Mouse (Mus musculus) WW6 (cell line): ENCODE measurements at regions not wholly inside any gene's neighbourhood (a gene's known extent, or its start where the extent isn't known, plus 50 kb on each side); places are given as distances from the start of the nearest gene placed in this dataset.

ENCODE experiments used
- DNase-seq: peaks from one replicate; pipeline ENCODE4 v3.0.0-alpha.2; 2013; ENCODE audit warnings: low read depth, low spot score

- no peak for DNase-seq
Measured at GRCm38 (mm10) chr2:46360049-46360712, 1243.0 kb upstream of the Zeb2 start.

- no peak for DNase-seq
Measured at GRCm38 (mm10) chr2:46358225-46358624, 1241.0 kb upstream of the Zeb2 start.

- no peak for DNase-seq
Measured at GRCm38 (mm10) chr2:46356651-46357050, 1239.5 kb upstream of the Zeb2 start.

- no peak for DNase-seq
Measured at GRCm38 (mm10) chr2:46340694-46341093, 1223.5 kb upstream of the Zeb2 start.

- DNase-seq: no peak
Measured at GRCm38 (mm10) chr2:46316666-46317065, 1199.5 kb upstream of the Zeb2 start.

GRCm38 (mm10) chr2:46315243-46315642 lies 1198.0 kb upstream of the Zeb2 start:
- DNase-seq: no peak

- DNase-seq: no peak
Measured at GRCm38 (mm10) chr2:46307582-46308153, 1190.5 kb upstream of the Zeb2 start.

- no peak for DNase-seq
Measured at GRCm38 (mm10) chr2:46302627-46303026, 1185.4 kb upstream of the Zeb2 start.

- no peak for DNase-seq
Measured at GRCm38 (mm10) chr2:46297274-46297843, 1180.2 kb upstream of the Zeb2 start.

- DNase-seq: no peak
Measured at GRCm38 (mm10) chr2:46283929-46284598, 1166.9 kb upstream of the Zeb2 start.

- DNase-seq: no peak
Measured at GRCm38 (mm10) chr2:46280822-46281221, 1163.6 kb upstream of the Zeb2 start.

- DNase-seq: no peak
Measured at GRCm38 (mm10) chr2:46261618-46262017, 1144.4 kb upstream of the Zeb2 start.

GRCm38 (mm10) chr2:46251562-46251961 lies 1134.4 kb upstream of the Zeb2 start:
- no peak for DNase-seq

- DNase-seq: no peak
Measured at GRCm38 (mm10) chr2:46245717-46246116, 1128.5 kb upstream of the Zeb2 start.

GRCm38 (mm10) chr2:46244697-46245096 lies 1127.5 kb upstream of the Zeb2 start:
- no peak for DNase-seq

GRCm38 (mm10) chr2:46242806-46243205 lies 1125.6 kb upstream of the Zeb2 start:
- DNase-seq: no peak

GRCm38 (mm10) chr2:46239874-46240273 lies 1122.7 kb upstream of the Zeb2 start:
- no peak for DNase-seq

GRCm38 (mm10) chr2:46230791-46231450 lies 1113.7 kb upstream of the Zeb2 start:
- no peak for DNase-seq

GRCm38 (mm10) chr2:46218336-46218957 lies 1101.3 kb upstream of the Zeb2 start:
- DNase-seq: no peak

- DNase-seq: no peak
Measured at GRCm38 (mm10) chr2:46199341-46199740, 1082.1 kb upstream of the Zeb2 start.

GRCm38 (mm10) chr2:46187265-46187888 lies 1070.2 kb upstream of the Zeb2 start:
- DNase-seq: no peak
